Mouse (Mus musculus): Measurements from ENCODE around the gene Cdk9.

Gene Cdk9

DNA sequence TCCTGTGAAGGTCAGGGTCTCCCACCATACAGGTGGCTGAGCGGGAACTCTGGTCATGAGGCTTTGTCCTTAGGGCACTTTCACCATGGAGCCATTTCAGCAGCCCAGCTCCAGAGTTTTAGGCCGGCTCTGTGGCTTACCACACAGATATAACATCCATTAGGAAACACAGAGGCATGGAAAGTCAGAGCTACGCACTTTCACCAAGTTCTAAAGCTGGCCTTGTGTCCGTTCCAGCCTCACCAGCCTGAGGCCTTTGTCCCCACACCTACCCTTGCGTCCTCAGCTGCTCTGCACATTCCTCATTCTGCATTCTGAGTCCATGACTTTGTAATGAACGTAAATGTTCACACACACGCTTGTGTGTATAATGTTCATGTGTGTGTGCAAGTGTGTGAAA, 7.9 kb downstream of the Cdk9 start:
- DNase-seq, result no peak

DNA sequence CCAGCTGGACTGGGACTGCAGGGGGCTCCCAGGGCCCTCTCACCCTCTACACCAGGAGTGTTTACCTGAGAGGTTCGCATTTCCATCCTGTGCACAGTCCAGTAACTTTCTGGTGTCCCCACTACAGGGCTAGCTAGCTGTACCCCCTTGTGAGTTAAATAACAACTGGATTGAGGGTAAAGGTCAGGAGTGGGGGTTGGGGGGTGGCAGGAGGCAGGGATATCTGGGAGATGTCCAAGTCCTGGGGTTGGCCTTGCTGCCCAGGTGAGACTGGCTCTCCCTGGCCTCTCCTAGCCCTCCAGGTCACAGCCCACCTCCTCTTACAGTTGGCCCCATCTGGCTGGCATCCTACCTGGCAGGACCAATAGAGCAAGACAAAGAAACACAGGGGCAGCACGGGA, 8.9 kb downstream of the Cdk9 start, which contains the start of gene Fpgs:
Gene Fpgs, minus strand, starts transcription at position 125 of the 401 bp plus-strand sequence.
- DNase-seq, result no peak

DNA sequence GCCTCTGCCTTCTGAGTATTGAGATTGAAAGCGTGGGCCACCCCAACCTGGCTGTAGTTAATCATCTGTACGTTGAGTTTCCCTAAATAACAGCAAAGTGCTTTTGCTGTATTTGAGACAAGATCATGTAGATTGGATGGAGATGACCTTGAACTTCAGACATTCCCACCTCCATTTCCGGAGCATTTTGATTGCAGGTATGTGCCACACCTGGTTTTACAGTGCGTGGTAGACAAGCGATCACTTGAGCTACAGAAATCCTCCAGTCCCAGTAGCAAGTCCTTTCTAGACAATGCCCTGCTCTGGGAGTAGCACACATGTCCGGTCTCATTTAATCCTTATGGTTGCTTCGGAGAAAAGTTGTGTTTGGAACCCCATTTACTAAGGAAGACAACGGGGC, 9.8 kb downstream of the Cdk9 start:
- no peak for DNase-seq

DNA sequence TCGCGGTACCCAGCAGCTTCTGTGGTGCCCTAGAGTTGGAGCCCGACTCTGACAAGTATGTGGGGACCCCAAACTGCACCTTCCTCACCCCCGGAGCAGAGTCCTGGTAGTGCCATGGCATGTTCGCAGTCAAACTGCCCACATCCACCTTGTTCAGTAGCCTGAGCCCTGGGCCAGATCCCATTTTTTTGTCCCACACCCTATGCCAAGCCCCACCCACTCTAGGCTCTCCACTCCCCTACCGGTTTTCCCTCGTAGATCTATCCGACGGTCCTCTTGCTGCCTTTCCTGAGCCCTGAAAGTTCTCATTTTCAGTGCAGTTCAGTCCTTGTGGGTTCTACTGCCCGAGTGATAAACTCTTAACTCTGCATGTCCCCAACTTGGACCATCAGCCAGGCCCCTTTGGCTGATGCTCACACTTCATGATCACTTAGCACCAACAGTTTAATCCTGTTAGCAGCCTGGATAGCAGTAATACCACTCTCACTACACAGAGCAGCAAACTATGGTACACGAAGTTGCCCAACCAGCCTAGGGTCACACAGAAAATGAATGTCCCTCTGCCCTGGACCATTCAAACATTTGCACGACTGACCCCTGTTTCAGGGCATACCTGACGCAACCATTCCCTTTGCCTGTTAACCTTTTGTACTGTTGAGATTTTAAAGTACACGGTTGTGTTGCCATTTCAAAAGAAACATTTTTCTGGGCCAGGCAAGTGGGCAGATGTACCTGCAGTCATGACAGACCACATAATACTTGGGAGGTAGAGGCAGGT, 11.7 kb downstream of the Cdk9 start:
- DNase-seq, result no peak

- no peak for DNase-seq
Measured at GRCm38 (mm10) chr2:32699680-32700079, 13.2 kb downstream of the Cdk9 start.

DNA sequence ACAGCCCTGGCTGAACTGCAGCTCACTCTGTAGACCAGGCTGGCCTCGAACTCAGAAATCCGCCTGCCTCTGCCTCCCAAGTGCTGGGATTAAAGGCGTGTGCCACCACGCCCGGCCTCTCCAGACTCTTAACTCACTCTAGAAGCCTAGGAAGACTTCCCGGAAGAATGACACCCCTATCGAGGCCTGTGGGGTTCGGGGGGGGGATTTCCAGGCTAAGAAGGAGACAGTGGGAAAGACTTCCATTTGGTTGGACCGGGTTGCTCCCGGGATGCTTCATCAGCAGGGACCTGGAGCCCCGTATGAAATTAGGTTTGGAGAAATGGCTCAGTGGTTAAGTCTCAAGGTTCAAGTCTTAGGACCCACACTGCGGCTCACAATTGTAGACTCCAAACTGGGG, 18.2 kb downstream of the Cdk9 start:
- DNase-seq, result no peak

DNA sequence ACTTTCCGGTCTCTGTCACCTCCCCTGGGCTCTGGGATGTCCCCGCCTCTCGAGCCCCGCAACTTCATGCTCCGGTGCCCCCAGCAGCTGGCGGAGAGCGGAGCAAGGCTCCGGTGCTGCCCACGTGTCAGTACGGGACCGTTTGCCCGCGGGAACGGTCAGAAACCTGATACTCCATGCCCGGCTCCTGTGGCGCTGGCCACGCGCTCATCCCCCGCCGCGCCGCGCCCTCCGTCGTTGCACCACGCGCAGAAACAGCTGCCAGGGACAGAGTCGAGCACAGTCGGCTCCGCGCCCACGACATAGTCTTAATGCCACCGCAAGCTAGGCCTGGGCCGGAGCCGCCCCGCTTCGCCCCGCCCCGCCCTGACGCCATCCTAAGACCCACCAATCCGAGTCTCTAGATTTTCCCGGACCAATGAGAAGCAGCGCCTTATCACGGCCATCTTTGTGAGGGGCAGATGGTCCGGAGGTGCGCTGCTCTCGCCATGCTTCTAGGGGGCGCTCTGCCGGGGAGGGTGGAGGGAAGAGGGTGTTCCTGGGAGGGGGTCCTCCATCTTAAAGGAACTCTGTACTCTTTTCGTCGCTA, 19.0 kb downstream of the Cdk9 start:
- peak; percentile 97 for DNase-seq

GRCm38 (mm10) chr2:32693282-32693681, 19.6 kb downstream of the Cdk9 start:
- no peak for DNase-seq

DNA sequence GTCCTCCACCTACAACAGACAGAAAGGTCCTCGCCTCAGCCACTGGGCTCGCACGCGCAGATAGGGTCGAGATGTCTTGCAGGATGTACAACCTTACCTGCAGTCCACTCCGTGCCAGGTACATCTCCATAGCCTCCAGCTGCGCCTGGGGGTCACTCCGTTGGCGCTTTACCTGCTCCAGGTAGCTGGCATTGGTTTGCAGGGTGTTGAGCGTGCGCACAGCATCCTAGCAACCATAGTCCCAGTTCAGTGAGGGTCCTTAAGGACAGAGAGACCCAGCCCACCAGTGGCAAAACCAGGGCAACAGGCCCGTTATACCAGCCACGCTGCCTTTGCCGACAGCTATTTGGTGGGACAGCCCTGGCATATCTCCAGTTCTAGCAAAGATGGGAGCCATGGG, 20.4 kb downstream of the Cdk9 start:
- no peak for DNase-seq

- DNase-seq, result no peak
Measured at GRCm38 (mm10) chr2:32691041-32691440, 21.8 kb downstream of the Cdk9 start.

DNA sequence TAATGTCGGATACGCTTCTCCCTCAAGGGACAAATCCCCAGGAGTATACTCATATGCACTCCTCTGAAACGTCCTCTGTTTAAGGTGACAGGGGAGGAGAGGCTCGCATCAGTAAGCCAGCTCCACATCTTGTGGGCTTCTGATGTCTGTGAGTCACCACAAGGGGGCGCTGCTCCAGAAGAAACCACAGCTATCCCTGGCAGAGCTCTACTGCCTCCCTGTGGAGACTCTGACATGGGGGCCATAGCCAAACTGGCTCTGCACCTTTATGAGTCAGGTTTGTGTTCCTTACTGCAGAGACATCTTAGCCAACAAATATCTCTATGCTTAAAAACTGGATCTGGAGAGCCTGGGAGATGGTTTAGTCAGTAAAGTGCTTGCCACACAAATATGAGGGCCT, 23.5 kb downstream of the Cdk9 start:
- peak; percentile 96 for DNase-seq

GRCm38 (mm10) chr2:32687562-32687961, 25.3 kb downstream of the Cdk9 start:
- DNase-seq, result no peak

- DNase-seq, result no peak
Measured at GRCm38 (mm10) chr2:32686640-32687039, 26.2 kb downstream of the Cdk9 start.

- DNase-seq, result no peak
Measured at GRCm38 (mm10) chr2:32685807-32686206, 27.1 kb downstream of the Cdk9 start.

- no peak for DNase-seq
Measured at GRCm38 (mm10) chr2:32684681-32685428, 28.0 kb downstream of the Cdk9 start.

GRCm38 (mm10) chr2:32683701-32684100, 29.2 kb downstream of the Cdk9 start:
- no peak for DNase-seq

DNA sequence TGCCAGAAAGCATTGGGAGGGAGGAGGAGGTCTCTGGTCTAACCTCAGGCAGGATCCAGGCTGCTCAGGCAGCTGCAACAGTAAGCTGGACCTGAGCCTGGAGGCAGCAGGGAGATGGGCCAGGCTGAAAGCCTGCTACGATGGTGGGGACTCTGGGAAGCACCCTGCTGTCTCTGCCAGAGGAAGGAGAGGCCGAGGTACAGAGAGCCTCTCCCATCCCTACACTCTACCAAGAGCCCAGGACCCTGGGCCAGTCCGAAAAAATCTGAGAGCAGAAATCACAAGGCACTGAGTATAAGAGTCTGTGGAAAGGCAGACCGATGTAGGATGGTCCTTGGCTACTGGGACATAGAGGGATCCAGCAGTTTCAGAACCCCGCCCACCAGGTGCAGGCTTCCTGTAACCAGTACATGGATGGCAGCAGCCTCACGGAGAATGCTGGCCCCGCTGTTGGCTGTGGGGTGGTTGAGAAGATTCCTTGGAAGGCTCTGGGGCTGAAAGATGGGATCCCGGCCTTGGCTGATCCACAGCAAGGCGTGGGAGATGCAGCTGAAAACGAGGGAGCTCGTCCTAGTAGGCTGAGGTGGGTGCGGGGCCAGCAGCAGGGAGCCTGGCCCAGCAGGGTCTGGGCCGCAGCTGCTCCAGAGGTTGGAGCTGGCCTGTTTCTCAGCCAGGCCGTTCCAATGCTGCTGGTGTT, 30.0 kb downstream of the Cdk9 start:
- DNase-seq, result no peak

- no peak for DNase-seq
Measured at GRCm38 (mm10) chr2:32681754-32682153, 31.1 kb downstream of the Cdk9 start.

DNA sequence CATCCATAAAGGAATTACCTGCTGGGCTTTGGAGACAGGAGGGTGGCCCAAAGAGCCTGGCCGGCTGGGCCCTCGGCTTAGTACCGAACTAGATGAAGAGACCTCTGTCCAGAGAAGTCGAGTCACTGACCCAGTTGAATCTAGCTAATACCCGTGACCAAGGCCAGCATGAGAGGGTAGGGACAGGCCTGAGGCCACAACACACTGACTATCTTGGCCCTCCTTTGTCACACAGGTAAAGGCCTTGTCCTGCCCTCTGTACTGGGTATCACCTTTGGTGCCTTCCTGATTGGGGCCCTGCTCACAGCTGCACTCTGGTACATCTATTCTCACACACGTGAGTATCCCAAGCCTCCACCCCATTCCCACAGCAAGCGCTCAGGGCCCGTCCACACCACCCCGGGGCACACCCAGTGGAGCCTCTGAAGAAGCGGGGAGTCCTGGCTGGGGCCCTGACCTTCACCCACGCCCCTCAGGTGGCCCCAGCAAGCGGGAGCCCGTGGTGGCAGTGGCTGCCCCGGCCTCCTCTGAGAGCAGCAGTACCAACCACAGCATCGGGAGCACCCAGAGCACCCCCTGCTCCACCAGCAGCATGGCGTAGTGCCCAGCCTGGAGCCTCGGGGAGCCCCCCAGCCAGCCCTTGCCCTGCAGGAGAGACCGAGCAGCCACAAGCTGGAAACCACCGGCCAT, 31.8 kb downstream of the Cdk9 start:
- DNase-seq, result no peak

- no peak for DNase-seq
Measured at GRCm38 (mm10) chr2:32680051-32680451, 32.8 kb downstream of the Cdk9 start.

- no peak for DNase-seq
Measured at GRCm38 (mm10) chr2:32677683-32678082, 35.2 kb downstream of the Cdk9 start.

GRCm38 (mm10) chr2:32676821-32677220, 36.1 kb downstream of the Cdk9 start:
- DNase-seq, result no peak
